Mouse (Mus musculus): ENCODE measurements around the gene Wdr76. TPM values are rescaled to one million over a fixed set of nuclear protein-coding genes. Genes with fewer than 3 reads are reported as not detected.

Gene Wdr76
- polyA plus RNA-seq (2012; rRNA removed), result 22.7 and 23.4 TPM in 2 replicates

DNA sequence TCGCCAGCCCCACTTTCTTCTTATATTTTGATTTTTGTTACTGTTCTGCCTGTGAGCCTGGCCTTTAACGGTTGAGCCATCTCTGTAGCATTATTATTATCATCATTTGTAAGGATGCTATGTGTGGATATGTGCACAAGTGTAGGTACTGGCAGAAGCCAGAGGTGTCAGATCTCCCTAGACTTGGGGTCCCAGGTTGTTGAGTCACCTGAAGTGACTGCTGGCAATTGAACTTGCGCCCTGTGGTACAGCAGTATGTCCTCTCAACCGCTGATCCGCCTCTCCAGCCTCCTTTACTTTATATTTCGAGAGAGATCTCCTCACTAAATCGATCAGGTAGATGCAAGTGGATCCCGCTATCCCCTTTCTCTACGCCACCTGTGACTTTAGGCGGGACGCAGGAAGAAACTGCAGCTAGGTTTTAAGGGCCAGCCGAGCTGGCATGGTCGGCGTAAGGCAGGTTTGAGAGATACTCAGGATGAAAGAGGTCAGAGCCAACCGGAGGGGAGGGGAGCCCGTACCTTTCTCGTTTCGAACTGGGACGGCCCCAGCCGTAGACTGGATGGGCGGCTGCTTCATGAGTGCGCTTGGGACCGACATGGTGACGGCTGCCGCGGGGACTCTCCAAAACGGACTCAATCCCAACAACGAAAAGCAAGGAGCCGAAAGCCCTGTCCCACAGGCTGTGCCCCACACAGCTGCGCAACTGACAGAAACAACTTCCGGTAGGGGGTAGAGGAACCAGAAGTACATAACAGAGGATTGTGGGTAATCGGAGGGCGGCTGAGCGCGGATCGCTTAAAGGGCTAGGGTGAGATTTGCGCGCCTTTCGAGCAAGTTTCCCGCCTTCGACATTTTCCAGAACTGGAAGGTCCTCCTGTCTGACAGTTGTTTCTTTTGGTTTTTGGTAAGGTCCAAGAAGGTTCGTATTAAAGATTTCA, at the start of gene Wdr76, which contains the start of gene Mfap1a:
Gene Wdr76 (plus strand): TSS at position 782 of the 941 bp plus-strand sequence.
Gene Mfap1a (minus strand): TSS at position 724 of the 941 bp plus-strand sequence.

DNA sequence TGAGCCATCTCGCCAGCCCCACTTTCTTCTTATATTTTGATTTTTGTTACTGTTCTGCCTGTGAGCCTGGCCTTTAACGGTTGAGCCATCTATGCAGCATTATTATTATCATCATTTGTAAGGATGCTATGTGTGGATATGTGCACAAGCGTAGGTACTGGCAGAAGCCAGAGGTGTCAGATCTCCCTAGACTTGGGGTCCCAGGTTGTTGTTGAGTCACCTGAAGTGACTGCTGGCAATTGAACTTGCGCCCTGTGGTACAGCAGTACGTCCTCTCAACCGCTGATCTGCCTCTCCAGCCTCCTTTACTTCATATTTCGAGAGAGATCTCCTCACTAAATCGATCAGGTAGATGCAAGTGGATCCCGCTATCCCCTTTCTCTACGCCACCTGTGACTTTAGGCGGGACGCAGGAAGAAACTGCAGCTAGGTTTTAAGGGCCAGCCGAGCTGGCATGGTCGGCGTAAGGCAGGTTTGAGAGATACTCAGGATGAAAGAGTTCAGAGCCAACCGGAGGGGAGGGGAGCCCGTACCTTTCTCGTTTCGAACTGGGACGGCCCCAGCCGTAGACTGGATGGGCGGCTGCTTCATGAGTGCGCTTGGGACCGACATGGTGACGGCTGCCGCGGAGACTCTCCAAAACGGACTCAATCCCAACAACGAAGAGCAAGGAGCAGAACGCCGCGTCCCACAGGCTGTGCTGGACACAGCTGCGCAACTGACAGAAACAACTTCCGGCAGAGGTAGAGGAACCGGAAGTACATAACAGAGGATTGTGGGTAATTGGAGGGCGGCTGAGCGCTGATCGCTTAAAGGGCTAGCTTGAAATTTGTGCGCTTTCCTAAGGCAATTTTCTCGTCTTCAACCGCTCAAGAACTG, 33.0 kb upstream of the Wdr76 start, which contains the start of gene Mfap1b:
Gene Mfap1b (minus strand): TSS at position 767 of the 879 bp plus-strand sequence.

Other genes starting within 250 kb of the Wdr76 start
- gene Trp53bp1, start 235.3 kb upstream of the Wdr76 start, polyA plus RNA-seq (2012; rRNA removed), result 129 and 166 TPM in 2 replicates
- gene Map1a, start 217.1 kb upstream of the Wdr76 start, polyA plus RNA-seq (2012; rRNA removed), result 8.4 and 8.7 TPM in 2 replicates
- 15.0 and 18.7 TPM in 2 replicates for gene Ppip5k1, start 151.3 kb upstream of the Wdr76 start, polyA plus RNA-seq (2012; rRNA removed)
- gene Ckmt1, start 149.0 kb upstream of the Wdr76 start, polyA plus RNA-seq (2012; rRNA removed), result 5.8 and 6.1 TPM in 2 replicates
- 0.01 and 0.02 TPM in 2 replicates for gene Strc, start 119.6 kb upstream of the Wdr76 start, polyA plus RNA-seq (2012; rRNA removed)
- gene Pdia3, start 92.9 kb upstream of the Wdr76 start, polyA plus RNA-seq (2012; rRNA removed), result 229 and 230 TPM in 2 replicates
- 3.7 and 6.3 TPM in 2 replicates for gene Catsper2, start 92.9 kb upstream of the Wdr76 start, polyA plus RNA-seq (2012; rRNA removed)
- gene Ell3, start 62.4 kb upstream of the Wdr76 start, polyA plus RNA-seq (2012; rRNA removed), result 1.5 and 2.2 TPM in 2 replicates
- 398 and 607 TPM in 2 replicates for gene Serf2, start 57.5 kb upstream of the Wdr76 start, polyA plus RNA-seq (2012; rRNA removed)
- gene Hypk, start 53.4 kb upstream of the Wdr76 start, polyA plus RNA-seq (2012; rRNA removed), result 29.2 and 45.9 TPM in 2 replicates
- gene Serinc4, start 49.9 kb upstream of the Wdr76 start, polyA plus RNA-seq (2012; rRNA removed), result 1.4 and 2.4 TPM in 2 replicates
- 28.9 and 58.7 TPM in 2 replicates for gene Mfap1b, start 32.7 kb upstream of the Wdr76 start, polyA plus RNA-seq (2012; rRNA removed)
- 18.5 and 21.4 TPM in 2 replicates for gene Mfap1a, start 58 bp upstream of the Wdr76 start, polyA plus RNA-seq (2012; rRNA removed)